Mouse (Mus musculus): Measurements from ENCODE around the gene Defb11. TPM values are rescaled to one million over a fixed set of nuclear protein-coding genes. Genes with fewer than 3 reads are reported as not detected.

Gene Defb11
- polyA plus RNA-seq, 1 experiment from 2014 or later, result not detected

Other genes starting within 250 kb of the Defb11 start
- not detected in 2 replicates for gene Defa34, start 240.6 kb downstream of the Defb11 start, polyA plus RNA-seq (2015; fragmentation: Nextera tagmentation; extraction: Ambion mirVana)
- not detected in 2 replicates for gene AY761184, start 202.8 kb downstream of the Defb11 start, polyA plus RNA-seq (2015; fragmentation: Nextera tagmentation; extraction: Ambion mirVana)
- not detected in 2 replicates for gene Defa24, start 171.9 kb downstream of the Defb11 start, polyA plus RNA-seq (2015; fragmentation: Nextera tagmentation; extraction: Ambion mirVana)
- not detected in 2 replicates for gene Defb50, start 82.9 kb downstream of the Defb11 start, polyA plus RNA-seq (2015; fragmentation: Nextera tagmentation; extraction: Ambion mirVana)
- gene Defb2, start 66.5 kb downstream of the Defb11 start, polyA plus RNA-seq (2015; fragmentation: Nextera tagmentation; extraction: Ambion mirVana), result not detected in 2 replicates
- gene Defb10, start 47.5 kb downstream of the Defb11 start, polyA plus RNA-seq (2015; fragmentation: Nextera tagmentation; extraction: Ambion mirVana), result not detected in 2 replicates
- not detected in 2 replicates for gene Defb9, start 21.0 kb downstream of the Defb11 start, polyA plus RNA-seq (2015; fragmentation: Nextera tagmentation; extraction: Ambion mirVana)
- gene Defb15, start 26.3 kb upstream of the Defb11 start, polyA plus RNA-seq (2015; fragmentation: Nextera tagmentation; extraction: Ambion mirVana), result not detected in 2 replicates
- not detected in 2 replicates for gene Defb35, start 31.9 kb upstream of the Defb11 start, polyA plus RNA-seq (2015; fragmentation: Nextera tagmentation; extraction: Ambion mirVana)
- not detected in 2 replicates for gene Defb13, start 40.4 kb upstream of the Defb11 start, polyA plus RNA-seq (2015; fragmentation: Nextera tagmentation; extraction: Ambion mirVana)
- gene Fam90a1a, start 52.3 kb upstream of the Defb11 start, polyA plus RNA-seq (2015; fragmentation: Nextera tagmentation; extraction: Ambion mirVana), result not detected in 2 replicates
- not detected in 2 replicates for gene Ccdc70, start 63.4 kb upstream of the Defb11 start, polyA plus RNA-seq (2015; fragmentation: Nextera tagmentation; extraction: Ambion mirVana)
- 10.4 and 13.0 TPM in 2 replicates for gene Atp7b, start 153.9 kb upstream of the Defb11 start, polyA plus RNA-seq (2015; fragmentation: Nextera tagmentation; extraction: Ambion mirVana)
- 9.9 and 13.1 TPM in 2 replicates for gene Alg11, start 154.3 kb upstream of the Defb11 start, polyA plus RNA-seq (2015; fragmentation: Nextera tagmentation; extraction: Ambion mirVana)
- gene Nek5, start 218.6 kb upstream of the Defb11 start, polyA plus RNA-seq (2015; fragmentation: Nextera tagmentation; extraction: Ambion mirVana), result 0.06 TPM in 1 of 2 replicates, not detected in the other

All from liver, embryonic 13.5 days (tissue).